Mouse (Mus musculus) adrenal gland, adult 18-20 months (tissue): ENCODE measurements around the gene Pck1. TPM values are rescaled to one million over a fixed set of nuclear protein-coding genes. Genes with fewer than 3 reads are reported as not detected.

Experiments used
- DNase-seq, 2 experiments: peaks; one replicate each; pipeline ENCODE4 v3.0.0; 2021 to 2022; ENCODE audit warnings: low spot score in 2 of 2
- total RNA-seq, 2 experiments: library from RNA; stranded (reverse); gene quantifications; 1 replicate in 1 of 2; 2 replicates in 1 of 2; pipeline ENCODE4 v1.2.3; 2021

Pck1 gene
- total RNA-seq, 2 experiments from 2014 or later, result 776 to 1,425 TPM

DNA sequence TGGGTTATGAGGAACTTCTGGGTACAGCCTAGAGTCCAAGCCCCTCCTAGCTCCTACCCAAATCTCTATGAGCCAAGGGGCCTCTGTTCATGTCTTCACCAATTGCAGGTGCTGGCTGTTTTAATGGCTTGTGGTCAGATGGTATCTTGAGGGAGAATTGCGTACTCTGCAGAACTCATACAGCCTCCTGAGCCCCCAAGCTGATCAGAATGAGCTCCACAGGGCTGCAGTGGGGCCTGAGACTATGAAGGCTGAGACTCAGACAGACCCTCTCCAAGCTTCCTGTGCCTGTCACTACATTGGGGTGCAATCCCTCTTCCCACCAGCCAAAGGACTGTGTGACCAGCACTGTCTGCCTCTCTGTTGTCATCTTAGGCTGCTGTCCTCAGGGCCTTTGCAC lies 19.5 kb downstream of the Pck1 start:
- no peak for DNase-seq

GRCm38 (mm10) chr2:173173008-173173407 lies 20.2 kb downstream of the Pck1 start:
- peak in 1 of 2 experiments; percentile 17 for DNase-seq

- DNase-seq, result peak; percentile 28 to 51
Measured at GRCm38 (mm10) chr2:173173521-173174511, 21.0 kb downstream of the Pck1 start.

DNA sequence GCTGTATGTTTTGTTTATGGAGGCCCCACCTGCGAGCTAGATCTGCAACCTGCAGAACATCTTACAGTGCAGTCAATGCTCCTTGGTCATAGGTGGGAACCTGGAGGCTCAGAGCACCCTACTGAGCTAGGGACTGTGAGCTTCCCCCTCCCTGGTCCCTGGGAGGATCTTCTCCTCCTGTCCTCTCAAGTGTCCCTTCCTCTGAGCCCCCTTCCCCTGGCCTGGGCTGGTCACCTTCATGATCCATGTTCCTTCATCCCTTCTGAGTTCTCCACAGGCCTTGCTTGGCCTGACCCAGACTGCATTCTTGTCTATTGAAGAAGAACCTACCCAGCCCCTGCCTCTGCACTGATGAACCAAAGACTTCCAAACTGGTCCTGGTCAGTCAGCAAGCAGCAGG lies 21.7 kb downstream of the Pck1 start:
- DNase-seq, result peak in 1 of 2 experiments; percentile 15

GRCm38 (mm10) chr2:173175703-173176102 lies 22.9 kb downstream of the Pck1 start:
- no peak for DNase-seq

DNA sequence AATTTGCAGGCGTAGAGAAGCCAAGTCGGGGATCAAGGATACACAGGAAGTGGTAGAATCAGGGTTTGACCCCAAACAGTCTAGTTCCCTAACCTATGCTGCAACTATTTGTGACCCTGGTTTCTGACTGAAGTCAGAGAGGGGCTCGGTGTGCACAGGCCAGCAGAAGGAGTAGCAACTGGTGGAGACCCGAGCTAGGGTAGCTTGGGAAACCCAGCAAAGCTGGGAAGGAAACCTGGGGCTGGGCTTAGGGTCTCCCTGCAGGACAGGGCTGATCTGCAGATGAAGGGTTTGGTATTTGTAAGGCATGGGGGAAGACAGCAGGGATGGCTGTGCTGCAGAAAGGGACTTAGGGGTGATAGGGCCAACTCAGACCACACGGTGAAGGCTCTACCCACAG lies 24.6 kb downstream of the Pck1 start:
- no peak for DNase-seq

GRCm38 (mm10) chr2:173177951-173178350 lies 25.1 kb downstream of the Pck1 start:
- DNase-seq, result no peak

DNA sequence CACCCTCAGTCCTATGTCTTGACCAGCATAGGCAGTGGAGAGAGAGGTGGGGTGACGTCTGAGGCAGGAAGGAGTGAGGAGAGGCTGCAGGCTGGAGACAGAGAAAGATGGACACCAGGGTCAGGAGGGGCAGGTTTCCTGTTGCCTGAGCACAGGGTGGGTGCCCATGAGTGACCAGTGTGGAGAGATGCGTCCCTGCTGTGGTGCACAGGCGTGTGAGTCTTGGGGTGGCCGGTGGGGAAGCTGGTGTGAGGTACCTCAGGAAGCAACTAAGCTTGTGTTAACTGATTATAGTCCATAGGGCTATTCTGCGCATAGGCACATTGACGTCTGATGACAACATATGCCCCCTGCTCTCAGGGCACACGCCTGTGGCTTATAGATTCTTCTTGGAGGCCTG lies 26.2 kb downstream of the Pck1 start:
- peak in 1 of 2 experiments; percentile 8 for DNase-seq

DNA sequence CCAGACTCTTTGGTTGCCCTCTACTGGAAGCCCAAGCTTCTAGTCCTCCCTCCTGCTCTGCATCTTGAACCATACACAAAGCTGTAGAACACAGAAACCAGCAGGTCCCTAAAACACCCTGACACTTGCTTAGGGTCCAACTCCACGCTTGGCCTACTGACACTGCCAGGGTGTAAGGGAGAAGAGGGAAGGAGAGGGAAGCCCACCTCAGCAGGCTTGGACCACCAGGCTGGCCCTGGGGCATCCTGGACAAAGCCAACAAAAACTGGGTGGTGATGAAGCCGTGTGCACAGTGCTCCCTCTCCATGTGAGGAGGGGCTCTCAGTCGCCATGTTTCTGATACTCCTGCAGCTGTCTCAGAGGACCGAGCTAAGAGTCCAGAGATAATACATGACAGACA lies 27.2 kb downstream of the Pck1 start:
- no peak for DNase-seq

DNA sequence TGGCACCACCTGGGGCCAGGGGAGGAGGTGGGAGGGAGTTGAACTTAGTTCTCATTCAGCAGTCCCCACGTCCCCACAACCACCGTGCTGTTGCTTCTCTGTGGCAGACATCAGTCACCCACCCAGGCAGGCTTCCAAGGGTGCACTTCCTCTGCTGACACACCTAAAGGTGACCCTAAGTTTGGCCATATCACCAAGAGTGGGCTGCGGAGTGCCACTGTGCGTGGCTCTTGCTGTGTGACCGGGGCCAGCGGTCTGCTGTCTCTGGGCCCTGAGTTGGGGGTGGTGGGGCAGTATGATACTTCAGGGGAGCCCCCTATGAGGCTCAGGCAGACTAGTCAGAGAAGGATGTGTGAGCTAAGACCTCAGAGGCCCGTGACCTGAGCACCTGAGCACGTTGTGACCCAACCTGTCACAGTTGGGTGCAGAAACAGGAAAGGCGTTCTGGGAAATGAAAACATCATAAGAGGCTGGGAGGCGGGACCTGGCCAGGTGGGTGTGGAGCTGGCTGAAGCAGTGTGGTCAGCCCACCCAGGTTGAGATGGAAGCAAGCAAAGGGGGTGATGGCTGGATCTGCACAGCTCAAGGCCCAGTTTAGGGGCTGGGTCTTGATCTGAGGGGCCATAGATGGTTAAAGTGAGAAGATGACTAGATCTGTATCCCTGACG lies 28.0 kb downstream of the Pck1 start:
- DNase-seq, result no peak

DNA sequence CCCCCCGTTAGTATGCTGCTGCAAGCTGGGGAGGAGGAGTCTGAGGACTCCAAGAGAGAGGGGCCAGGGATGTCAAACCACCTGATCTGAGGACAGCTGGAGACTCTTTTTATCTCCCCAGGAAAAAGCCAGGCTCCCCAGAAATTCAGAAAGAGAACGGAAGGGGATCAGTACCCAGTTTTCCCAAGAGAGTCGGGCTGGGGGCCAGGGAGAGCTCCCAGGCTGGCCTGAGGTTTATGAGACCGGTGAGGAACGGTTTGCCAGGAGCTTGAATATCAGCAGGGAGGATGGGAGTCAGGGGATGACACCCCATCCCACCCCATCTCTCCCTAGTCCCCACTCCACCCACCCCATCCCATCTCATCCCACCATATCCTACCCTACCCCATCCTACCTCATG lies 28.6 kb downstream of the Pck1 start:
- no peak for DNase-seq

GRCm38 (mm10) chr2:173181901-173182300 lies 29.1 kb downstream of the Pck1 start:
- no peak for DNase-seq

- DNase-seq, result no peak
Measured at GRCm38 (mm10) chr2:173182796-173183195, 29.9 kb downstream of the Pck1 start.

- DNase-seq, result no peak
Measured at GRCm38 (mm10) chr2:173183311-173183710, 30.5 kb downstream of the Pck1 start.

GRCm38 (mm10) chr2:173183836-173184460 lies 31.1 kb downstream of the Pck1 start:
- DNase-seq, result peak; percentile 68 to 74

DNA sequence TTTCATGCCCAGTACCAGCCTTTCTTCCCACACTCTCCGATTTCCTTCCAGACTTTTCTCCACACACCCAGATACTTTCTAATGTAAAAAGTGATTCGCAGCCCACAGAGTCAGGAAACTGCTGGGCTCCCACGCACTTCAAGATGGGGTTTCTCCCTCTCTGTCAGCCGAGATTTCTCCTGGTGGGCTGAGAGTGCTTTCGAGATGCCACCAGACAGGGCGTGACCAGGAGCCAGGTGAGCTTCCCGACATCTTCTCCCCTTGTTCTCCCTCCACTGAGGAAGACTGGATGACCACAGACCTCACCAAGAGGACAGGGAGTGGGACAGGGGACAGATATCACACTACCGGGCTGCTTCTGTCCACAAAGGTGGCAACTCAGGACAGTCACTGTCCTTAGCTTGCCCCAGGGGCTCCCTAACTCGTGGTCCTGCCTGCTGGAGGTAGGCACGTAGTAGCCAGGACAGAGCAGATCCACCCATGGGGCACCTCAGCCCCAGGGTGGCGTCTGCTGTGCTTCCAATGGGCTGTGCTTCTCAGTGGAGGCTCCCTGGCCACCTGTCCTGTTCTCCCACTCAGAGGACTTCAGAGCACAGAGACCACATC lies 31.7 kb downstream of the Pck1 start:
- DNase-seq, result no peak

- no peak for DNase-seq
Measured at GRCm38 (mm10) chr2:173185282-173185681, 32.4 kb downstream of the Pck1 start.

- DNase-seq, result peak; percentile 90
Measured at GRCm38 (mm10) chr2:173186047-173186943, 33.4 kb downstream of the Pck1 start.

DNA sequence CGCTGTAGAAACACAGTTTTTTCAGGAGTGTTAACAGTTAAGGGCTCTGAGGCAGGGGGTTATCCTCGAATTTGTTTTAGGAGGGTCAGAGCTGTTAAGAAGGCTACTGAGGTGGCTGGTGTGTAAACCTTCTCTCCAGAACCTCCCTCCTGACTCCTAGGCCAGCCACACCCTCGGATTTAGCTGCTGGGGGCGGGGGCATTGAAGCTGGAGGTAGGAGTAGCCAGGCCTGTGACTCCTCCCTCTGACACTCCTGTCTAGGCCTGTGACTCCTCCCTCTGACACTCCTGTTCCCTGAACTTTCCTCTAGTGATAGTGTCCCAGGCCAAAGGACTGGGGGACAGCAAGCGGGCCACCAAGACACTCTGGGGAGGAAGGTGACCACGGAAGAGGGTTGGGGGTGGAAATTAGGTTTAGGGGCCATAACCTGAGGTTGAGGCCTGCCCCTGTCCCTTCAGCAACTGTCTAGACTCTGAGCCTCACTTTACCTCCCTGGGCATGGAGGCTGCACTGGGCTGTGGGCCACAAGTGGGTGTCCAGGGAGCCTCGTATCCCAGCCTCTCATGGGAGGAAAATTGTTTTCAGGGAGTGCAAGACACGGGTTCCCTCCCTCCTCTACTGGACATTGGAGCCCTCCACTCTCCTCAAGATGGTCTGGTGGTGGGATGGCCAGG lies 34.5 kb downstream of the Pck1 start:
- no peak for DNase-seq

DNA sequence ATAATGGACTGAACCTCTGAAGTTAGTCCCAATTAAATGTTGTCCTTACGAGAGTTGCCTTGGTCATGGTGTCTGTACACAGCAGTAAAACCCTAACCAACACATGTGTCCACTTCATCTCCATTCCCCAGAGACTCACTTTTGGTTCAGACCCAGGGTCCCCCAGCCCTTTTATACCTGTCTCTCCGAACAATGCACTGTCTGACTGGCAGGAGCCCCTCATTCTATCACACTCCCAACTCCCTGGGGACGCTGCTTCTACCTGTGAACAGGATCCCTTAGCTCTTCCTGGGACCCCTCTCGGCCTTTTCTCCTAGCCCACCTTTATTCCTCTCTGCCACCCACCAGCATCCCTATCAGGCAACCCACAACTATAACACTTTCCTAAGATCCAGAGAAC lies 41.9 kb downstream of the Pck1 start:
- DNase-seq, result no peak
